Mouse (Mus musculus) kidney, postnatal 36 days (tissue): ENCODE data around the gene Mgat4e.

ENCODE experiments used
- DNase-seq, 2 experiments: peaks; one replicate each; pipeline ENCODE4 v3.0.0; 2021 to 2022; ENCODE audit warnings: mixed read lengths in 2 of 2

Mgat4e gene

GRCm38 (mm10) chr1:134549632-134550132, at the start of gene Mgat4e:
Gene Mgat4e, minus strand, starts transcription at chr1:134549682.
- no peak for DNase-seq

GRCm38 (mm10) chr1:134597339-134598054, 48.0 kb upstream of the Mgat4e start:
- no peak for DNase-seq

- peak; percentile 5 to 12 for DNase-seq
Measured at GRCm38 (mm10) chr1:134591773-134592172, 42.3 kb upstream of the Mgat4e start.

GRCm38 (mm10) chr1:134589676-134590075, 40.2 kb upstream of the Mgat4e start:
- DNase-seq = no peak

GRCm38 (mm10) chr1:134583560-134583959, 34.1 kb upstream of the Mgat4e start:
- no peak for DNase-seq

GRCm38 (mm10) chr1:134580796-134581195, 31.3 kb upstream of the Mgat4e start:
- DNase-seq = no peak

- no peak for DNase-seq
Measured at GRCm38 (mm10) chr1:134577384-134578120, 28.1 kb upstream of the Mgat4e start.

- DNase-seq = no peak
Measured at GRCm38 (mm10) chr1:134573932-134574315, 24.4 kb upstream of the Mgat4e start.

- no peak for DNase-seq
Measured at GRCm38 (mm10) chr1:134573300-134573931, 23.9 kb upstream of the Mgat4e start.

GRCm38 (mm10) chr1:134570631-134571030, 21.1 kb upstream of the Mgat4e start:
- no peak for DNase-seq

- no peak for DNase-seq
Measured at GRCm38 (mm10) chr1:134570171-134570570, 20.7 kb upstream of the Mgat4e start.

- no peak for DNase-seq
Measured at GRCm38 (mm10) chr1:134567511-134567910, 18.0 kb upstream of the Mgat4e start.

- no peak for DNase-seq
Measured at GRCm38 (mm10) chr1:134563726-134564125, 14.2 kb upstream of the Mgat4e start.

- DNase-seq = no peak
Measured at GRCm38 (mm10) chr1:134562457-134562856, 13.0 kb upstream of the Mgat4e start.

GRCm38 (mm10) chr1:134561770-134562143, 12.3 kb upstream of the Mgat4e start:
- DNase-seq = no peak

- peak in 1 of 2 experiments; percentile 49 for DNase-seq
Measured at GRCm38 (mm10) chr1:134560801-134561769, 11.6 kb upstream of the Mgat4e start.

- peak; percentile 38 to 68 for DNase-seq
Measured at GRCm38 (mm10) chr1:134560396-134560795, 10.9 kb upstream of the Mgat4e start.

- DNase-seq = peak; percentile 91 to 96
Measured at GRCm38 (mm10) chr1:134559976-134560375, 10.5 kb upstream of the Mgat4e start, which contains the start of gene Kdm5b. Gene Kdm5b, plus strand, starts transcription at chr1:134560171.

GRCm38 (mm10) chr1:134559226-134559625, 9.7 kb upstream of the Mgat4e start:
- DNase-seq = no peak

- DNase-seq = no peak
Measured at GRCm38 (mm10) chr1:134558511-134558910, 9.0 kb upstream of the Mgat4e start.

GRCm38 (mm10) chr1:134556671-134557218, 7.3 kb upstream of the Mgat4e start:
- peak; percentile 98 for DNase-seq
